Mouse (Mus musculus): ENCODE results near the gene Gm20388. TPM values are rescaled to one million over a fixed set of nuclear protein-coding genes. Genes with fewer than 3 reads are reported as not detected.

Gene Gm20388
- polyA plus RNA-seq, 1 experiment from 2014 or later = 7.4 TPM

DNA sequence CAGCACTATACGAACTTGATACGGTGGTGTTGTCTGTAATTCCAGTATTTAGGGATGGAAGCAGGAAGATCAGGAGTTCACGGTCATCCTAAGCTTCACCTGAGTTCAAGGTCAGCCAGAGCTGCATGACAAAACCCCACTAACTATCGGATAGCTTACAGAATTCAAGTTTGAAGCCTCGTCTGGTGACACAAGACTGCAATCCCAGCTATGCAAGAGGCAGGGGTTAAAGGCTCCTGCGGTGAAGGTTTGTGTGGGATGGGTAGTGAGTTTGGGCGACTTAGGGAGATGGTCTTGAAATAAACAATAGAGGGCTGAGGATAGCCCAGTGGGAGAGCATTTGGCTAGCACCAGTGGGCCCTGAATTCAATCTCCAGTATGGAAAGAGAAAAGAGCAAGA, 4287.6 kb downstream of the Gm20388 start:
- H3K9me3 ChIP-seq (replicated peaks) = no peaks in the 10 kb centered on the region
- no peak overlapping the region for H3K9ac ChIP-seq
- H3K27ac ChIP-seq = no peak overlapping the region
- ATAC-seq (replicated peaks; ENCODE audit: low FRiP score) = no peak
- H3K27me3 ChIP-seq = no peaks in the 10 kb centered on the region
- no peaks in the 10 kb centered on the region for H3K36me3 ChIP-seq
- H3K4me3 ChIP-seq (replicated peaks) = no peak overlapping the region
- peaks cover 21% of the 10 kb centered on the region for H3K4me1 ChIP-seq
- H3K4me2 ChIP-seq = no peak overlapping the region
- 73% methylated on average over 7 of the region's 7 CpGs for WGBS

DNA sequence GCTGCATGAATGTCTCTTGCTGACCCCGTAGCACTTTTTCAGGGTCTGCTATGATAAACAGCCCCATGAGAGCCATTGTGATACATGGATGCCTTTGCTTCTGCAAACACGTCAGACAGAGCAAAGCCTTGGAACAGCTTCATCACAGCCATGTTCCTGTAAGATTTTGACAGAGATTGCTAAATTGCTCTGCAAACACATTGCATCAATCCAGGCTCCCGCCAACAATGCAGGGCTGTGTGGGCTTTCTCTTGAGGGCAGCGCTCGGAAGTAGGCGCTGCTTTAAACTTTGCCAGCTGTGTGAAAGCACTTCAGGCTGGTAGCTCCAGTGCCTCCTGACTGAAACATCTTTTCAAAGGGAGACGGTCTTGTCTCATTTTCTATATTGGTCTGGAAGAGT, 4289.8 kb downstream of the Gm20388 start:
- no peak overlapping the region for H3K27ac ChIP-seq
- 46% methylated on average over 7 of the region's 7 CpGs for WGBS
- H3K36me3 ChIP-seq = no peaks in the 10 kb centered on the region
- no peak overlapping the region for H3K9ac ChIP-seq
- H3K27me3 ChIP-seq = no peaks in the 10 kb centered on the region
- H3K9me3 ChIP-seq (replicated peaks) = no peaks in the 10 kb centered on the region
- H3K4me2 ChIP-seq = no peak overlapping the region
- no peak for ATAC-seq (replicated peaks; ENCODE audit: low FRiP score)
- H3K4me1 ChIP-seq = peaks cover 24% of the 10 kb centered on the region
- H3K4me3 ChIP-seq (replicated peaks) = no peak overlapping the region

DNA sequence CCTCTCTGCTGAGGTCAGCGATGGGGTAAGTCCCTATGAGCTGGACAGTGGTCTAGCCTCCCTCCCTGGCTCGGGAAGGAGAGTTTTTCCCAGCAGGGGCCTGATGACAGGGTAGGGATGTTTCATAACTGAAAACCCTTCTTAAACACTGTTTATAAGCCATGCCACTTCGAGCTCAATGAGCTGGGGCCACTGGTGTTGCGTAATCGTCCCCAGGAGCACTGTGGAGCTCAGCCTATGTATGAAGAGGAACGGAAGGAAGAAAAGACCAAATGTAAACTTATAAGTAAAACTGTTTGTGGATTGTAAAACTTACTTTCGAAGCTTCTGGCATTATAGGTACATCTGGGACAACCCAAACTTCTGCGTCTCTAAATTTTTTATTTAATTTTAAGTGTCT, 4291.1 kb downstream of the Gm20388 start:
- ATAC-seq (replicated peaks; ENCODE audit: low FRiP score) = no peak
- no peak overlapping the region for H3K4me3 ChIP-seq (replicated peaks)
- H3K4me2 ChIP-seq = no peak overlapping the region
- H3K36me3 ChIP-seq = no peaks in the 10 kb centered on the region
- no peaks in the 10 kb centered on the region for H3K9me3 ChIP-seq (replicated peaks)
- H3K27me3 ChIP-seq = no peaks in the 10 kb centered on the region
- H3K4me1 ChIP-seq = peaks cover 13% of the 10 kb centered on the region
- no peak overlapping the region for H3K27ac ChIP-seq
- no peak overlapping the region for H3K9ac ChIP-seq
- WGBS = 87% methylated on average over 8 of the region's 8 CpGs

DNA sequence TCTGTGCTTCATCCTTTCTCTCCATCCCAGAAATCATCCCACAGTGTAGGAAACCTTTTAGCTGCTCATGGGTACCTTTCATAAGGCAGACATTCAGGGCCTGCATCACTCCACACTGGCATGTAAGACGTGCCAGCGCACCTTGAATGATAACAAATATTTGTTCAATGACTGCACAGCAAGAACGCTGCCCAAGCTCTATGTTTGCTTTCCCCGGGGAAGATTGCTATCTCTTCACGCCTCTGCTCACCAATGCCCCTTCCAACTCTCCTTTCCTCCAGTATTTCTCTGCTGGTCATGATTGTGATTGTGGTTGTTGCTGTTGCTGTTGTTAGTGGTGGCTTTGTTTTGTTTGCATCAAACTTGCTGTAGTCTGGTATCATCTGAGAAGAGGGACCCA, 4292.3 kb downstream of the Gm20388 start:
- H3K4me1 ChIP-seq = 0 out of 2 replicates have a peak, but pooled peaks cover 9% of the 10 kb centered on the region
- H3K4me2 ChIP-seq = no peak overlapping the region
- no peak for ATAC-seq (replicated peaks; ENCODE audit: low FRiP score)
- no peaks in the 10 kb centered on the region for H3K9me3 ChIP-seq (replicated peaks)
- H3K27ac ChIP-seq = peak overlapping the region; percentile 33; the same call in 1 of the 2 replicates
- H3K36me3 ChIP-seq = no peaks in the 10 kb centered on the region
- no peaks in the 10 kb centered on the region for H3K27me3 ChIP-seq
- H3K9ac ChIP-seq = no peak overlapping the region
- no peak overlapping the region for H3K4me3 ChIP-seq (replicated peaks)
- WGBS = 66% methylated on average over 5 of the region's 5 CpGs

DNA sequence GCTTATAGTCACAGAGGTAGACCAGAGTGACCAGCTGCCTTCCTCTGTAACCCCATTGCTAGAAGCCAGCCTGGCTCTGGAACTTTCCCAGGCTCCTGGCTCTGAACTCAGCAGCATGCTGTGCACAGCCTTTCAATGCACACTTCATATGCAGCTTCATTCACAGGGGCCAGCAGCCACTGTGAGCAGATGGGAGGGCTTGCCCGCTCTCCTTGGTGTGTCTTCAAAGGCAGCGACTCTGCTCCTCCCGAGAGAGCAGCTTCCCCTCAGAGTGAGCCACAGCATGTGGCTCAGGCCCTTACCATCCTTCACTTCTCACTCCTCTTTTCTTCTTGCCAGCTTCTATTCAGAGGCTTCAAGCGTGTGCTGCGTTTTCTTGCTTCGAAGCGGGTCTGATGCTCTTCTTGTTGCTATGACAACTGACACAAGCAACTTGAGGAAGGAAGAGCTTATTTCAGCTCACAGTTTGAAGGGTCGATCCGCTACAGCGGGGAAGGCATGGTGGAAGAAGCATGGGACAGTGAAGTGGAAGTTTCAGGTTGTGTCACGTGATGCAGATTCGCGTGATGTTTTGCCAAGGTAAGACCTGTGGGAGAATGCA, 4293.5 kb downstream of the Gm20388 start:
- H3K9ac ChIP-seq = no peak overlapping the region
- H3K27me3 ChIP-seq = no peaks in the 10 kb centered on the region
- ATAC-seq (replicated peaks; ENCODE audit: low FRiP score) = no peak
- WGBS = 87% methylated on average over 13 of the region's 13 CpGs
- H3K4me1 ChIP-seq = 0 out of 2 replicates have a peak, but pooled peaks cover 9% of the 10 kb centered on the region
- no peaks in the 10 kb centered on the region for H3K9me3 ChIP-seq (replicated peaks)
- no peak overlapping the region for H3K4me2 ChIP-seq
- H3K36me3 ChIP-seq = no peaks in the 10 kb centered on the region
- no peak overlapping the region for H3K4me3 ChIP-seq (replicated peaks)
- peak overlapping the region; percentile 33; the same call in 1 of the 2 replicates for H3K27ac ChIP-seq

DNA sequence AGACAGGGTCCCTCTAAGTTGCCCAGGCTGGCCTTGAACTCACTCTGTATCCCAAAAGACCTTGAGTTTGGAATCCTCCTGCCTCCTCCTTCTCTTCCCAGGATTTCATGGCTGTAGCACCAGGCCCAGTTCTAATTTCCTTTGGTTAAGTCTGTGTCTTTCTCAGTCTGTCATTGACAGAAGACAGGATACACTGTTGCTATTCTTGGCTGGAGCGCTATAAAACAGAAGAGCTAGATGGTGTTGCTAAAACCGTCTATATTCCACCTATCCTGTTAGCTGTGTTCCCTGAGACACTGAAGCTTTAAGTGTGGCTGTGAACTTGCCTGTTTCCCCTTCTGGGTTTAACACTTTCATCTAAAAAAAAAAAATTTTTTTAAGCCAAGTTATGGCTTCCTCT, 4301.5 kb downstream of the Gm20388 start:
- no peak for ATAC-seq (replicated peaks; ENCODE audit: low FRiP score)

DNA sequence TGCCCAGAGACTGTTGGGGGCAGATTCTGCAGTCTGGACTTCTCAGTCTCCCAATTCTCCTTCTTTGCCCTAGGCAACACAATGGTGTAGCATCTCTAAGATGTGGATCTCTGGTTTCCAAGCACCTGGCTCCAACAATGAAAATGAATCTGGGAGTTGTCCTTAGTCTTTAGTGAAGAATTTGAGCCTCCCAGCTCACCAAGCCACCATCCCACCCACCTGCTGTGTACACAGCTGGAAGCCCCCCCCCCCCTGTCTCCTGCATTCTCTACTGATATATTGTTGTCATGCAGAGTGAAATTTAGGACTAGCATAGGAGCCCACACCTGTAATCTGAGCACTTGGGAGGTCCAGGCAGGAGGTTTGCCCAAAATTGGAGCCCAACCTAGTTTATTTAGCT, 4306.3 kb downstream of the Gm20388 start:
- Histone ChIP-seq H3K27me3 (no peaks in the 10 kb centered on the region; the same call in 1 of the 2 replicates), H3K36me3 (no peaks in the 10 kb centered on the region), H3K27ac (no peak overlapping the region), H3K4me3 (replicated peaks) (no peak overlapping the region), H3K9ac (no peak overlapping the region), H3K4me1 (0 out of 2 replicates have a peak, but pooled peaks cover 4% of the 10 kb centered on the region), H3K4me2 (no peak overlapping the region), H3K9me3 (replicated peaks) (no peaks in the 10 kb centered on the region)
- ATAC-seq (replicated peaks; ENCODE audit: low FRiP score) = no peak

More for the DNA sequence above, 4301.5 kb downstream of the Gm20388 start:
- WGBS = 61% methylated on average over 2 of the region's 2 CpGs
- no peak overlapping the region for H3K4me2 ChIP-seq
- no peak overlapping the region for H3K27ac ChIP-seq
- no peaks in the 10 kb centered on the region for H3K36me3 ChIP-seq
- no peaks in the 10 kb centered on the region for H3K9me3 ChIP-seq (replicated peaks)
- no peaks in the 10 kb centered on the region for H3K27me3 ChIP-seq
- 0 out of 2 replicates have a peak, but pooled peaks cover 4% of the 10 kb centered on the region for H3K4me1 ChIP-seq
- H3K4me3 ChIP-seq (replicated peaks) = no peak overlapping the region
- no peak overlapping the region for H3K9ac ChIP-seq

DNA sequence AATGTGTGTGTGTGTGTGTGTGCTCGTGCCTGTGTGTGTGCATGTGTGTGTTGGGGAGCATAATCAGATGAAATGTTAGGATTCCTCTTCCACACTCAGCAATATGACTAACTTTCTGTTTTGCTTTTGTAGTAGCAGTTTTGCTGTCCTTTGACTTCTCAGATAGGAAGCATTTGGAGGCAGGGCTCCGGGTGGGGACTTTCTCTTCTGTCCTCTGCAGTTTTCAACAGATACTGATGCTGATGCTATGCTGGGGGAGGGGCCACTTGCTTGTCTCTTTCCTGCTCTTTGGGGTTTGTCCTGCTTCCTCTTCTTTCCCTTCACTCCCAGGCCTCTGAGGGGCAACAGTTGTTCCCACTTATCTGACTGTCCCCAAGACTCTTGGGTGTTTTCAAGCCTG, 4319.2 kb downstream of the Gm20388 start:
- H3K4me2 ChIP-seq = no peak overlapping the region
- no peak for ATAC-seq (replicated peaks; ENCODE audit: low FRiP score)
- WGBS = 67% methylated on average over 2 of the region's 2 CpGs

DNA sequence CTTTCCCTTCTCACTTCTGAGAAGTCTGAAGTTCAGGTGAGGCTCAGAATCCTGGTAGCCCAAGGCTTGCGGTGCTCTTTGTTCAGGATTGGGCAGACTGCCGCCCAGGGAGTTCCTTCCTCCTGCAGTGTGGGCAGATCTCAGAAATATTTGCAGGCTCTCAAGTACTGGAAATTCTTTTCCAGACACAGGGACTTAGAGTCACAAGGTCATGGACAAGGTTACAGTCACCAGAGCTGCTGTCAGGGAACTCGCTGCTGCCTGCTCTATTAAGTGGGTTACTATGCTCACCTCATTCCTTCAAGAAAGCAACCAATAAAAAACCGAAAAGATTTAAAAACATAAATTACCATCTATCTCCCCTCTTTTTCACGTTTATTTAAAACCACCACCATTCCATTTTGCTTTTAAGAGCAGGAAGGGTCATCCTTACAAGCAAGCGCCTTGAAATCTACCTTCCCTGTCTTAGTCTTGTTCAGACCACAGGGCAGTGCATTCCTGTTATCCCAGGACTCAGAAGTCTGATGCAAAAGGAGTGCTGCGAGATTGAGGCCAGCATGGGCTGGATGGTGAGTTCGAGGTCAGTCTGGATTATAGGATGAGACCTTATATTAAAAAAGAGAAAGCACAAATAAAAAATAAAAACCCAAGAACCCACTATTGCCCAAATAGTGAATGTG, 4320.0 kb downstream of the Gm20388 start:
- Histone ChIP-seq H3K4me3 (replicated peaks) (peak overlapping the region; percentile 74), H3K27ac (no peak overlapping the region), H3K36me3 (no peaks in the 10 kb centered on the region), H3K9ac (0 out of 2 replicates have a peak overlapping the region, but pooled peaks have one; percentile 71), H3K9me3 (replicated peaks) (no peaks in the 10 kb centered on the region), H3K4me1 (peaks cover 29% of the 10 kb centered on the region), H3K4me2 (peak overlapping the region; percentile 81), H3K27me3 (no peaks in the 10 kb centered on the region)
- 50% methylated on average over 8 of the region's 8 CpGs for WGBS
- ATAC-seq (replicated peaks; ENCODE audit: low FRiP score) = peak; percentile 27; the same call in 1 of the 2 replicates

More for the DNA sequence above, 4319.2 kb downstream of the Gm20388 start:
- no peaks in the 10 kb centered on the region for H3K36me3 ChIP-seq
- H3K4me3 ChIP-seq (replicated peaks) = no peak overlapping the region
- H3K27me3 ChIP-seq = no peaks in the 10 kb centered on the region
- peaks cover 29% of the 10 kb centered on the region for H3K4me1 ChIP-seq
- no peaks in the 10 kb centered on the region for H3K9me3 ChIP-seq (replicated peaks)
- H3K9ac ChIP-seq = no peak overlapping the region
- no peak overlapping the region for H3K27ac ChIP-seq

DNA sequence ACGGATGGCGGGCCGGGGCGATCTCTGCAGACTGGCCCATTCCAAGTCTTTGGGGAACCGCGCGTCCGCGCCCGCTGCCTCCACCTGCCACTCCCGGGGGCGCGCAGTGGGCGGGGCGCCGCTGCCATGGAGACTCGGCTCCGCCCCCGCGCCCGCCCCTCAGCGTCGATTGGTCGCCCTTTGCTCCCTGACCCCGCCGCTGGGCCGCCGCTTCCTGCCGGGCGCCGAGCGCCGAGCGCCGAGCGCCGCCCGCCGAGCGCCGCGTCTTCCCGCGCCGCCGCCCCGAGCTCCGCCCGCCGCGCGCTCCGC, 4320.5 kb downstream of the Gm20388 start, which contains the start of gene Galnt2:
Galnt2 (plus strand) TSS at position 216 of the 309 bp plus-strand sequence.
- peak within 1 kb of the TSS; percentile 71 for H3K9ac ChIP-seq
- peak; percentile 81 for ATAC-seq (replicated peaks; ENCODE audit: low FRiP score)
- no peaks in the 10 kb centered on the region for H3K9me3 ChIP-seq (replicated peaks)
- H3K4me1 ChIP-seq = peaks cover 31% of the 10 kb centered on the region
- H3K4me3 ChIP-seq (replicated peaks) = peak within 1 kb of the TSS; percentile 74
- H3K36me3 ChIP-seq = no peaks in the 10 kb centered on the region
- 0% methylated on average over 53 of the region's 53 CpGs for WGBS
- peak within 1 kb of the TSS; percentile 71; the same call in 1 of the 2 replicates for H3K27ac ChIP-seq
- H3K4me2 ChIP-seq = peak within 1 kb of the TSS; percentile 81
- H3K27me3 ChIP-seq = no peaks in the 10 kb centered on the region

DNA sequence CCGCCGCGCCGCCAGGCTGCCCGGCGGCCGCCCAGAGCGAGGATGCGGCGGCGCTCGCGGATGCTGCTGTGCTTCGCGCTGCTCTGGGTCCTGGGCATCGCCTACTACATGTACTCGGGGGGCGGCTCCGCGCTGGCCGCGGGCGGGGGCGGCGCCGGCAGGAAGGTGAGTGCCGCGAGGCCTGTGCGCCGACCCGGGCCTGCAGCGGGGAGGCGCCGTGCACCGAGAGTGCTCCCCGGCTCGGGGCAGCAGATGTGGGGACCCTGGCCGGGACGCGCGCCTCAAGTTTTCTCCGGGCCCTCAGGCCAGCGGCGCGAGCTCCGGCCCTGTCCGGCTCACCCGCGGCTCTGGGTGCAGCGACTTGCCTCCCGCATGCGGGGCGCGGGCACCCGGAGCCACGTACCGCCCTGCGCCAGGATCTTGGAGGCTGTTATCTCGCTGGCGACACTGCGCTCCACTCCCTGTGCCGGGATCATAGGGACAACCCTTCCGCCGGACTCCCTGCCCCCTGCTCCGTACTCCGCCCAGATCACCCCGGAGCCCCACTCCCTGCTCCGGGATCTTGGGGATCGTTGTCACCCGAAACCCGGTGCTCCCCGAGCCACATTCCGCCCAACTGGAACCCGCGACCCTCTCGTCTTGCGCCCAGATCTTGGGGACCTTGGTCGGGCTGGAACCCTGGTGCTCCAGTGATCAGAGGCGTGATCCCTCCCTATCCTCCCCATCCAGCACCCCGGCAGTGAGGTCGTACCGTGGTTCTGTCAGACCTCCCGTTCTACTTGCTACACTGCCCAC, 4321.0 kb downstream of the Gm20388 start:
- Histone ChIP-seq H3K4me2 (peak overlapping the region; percentile 81), H3K4me3 (replicated peaks) (peak overlapping the region; percentile 74), H3K4me1 (peaks cover 32% of the 10 kb centered on the region), H3K27me3 (no peaks in the 10 kb centered on the region), H3K9me3 (replicated peaks) (no peaks in the 10 kb centered on the region), H3K27ac (peak overlapping the region; percentile 71; the same call in 1 of the 2 replicates), H3K9ac (peak overlapping the region; percentile 71), H3K36me3 (no peaks in the 10 kb centered on the region)
- under 1% methylated on average over 83 of the region's 83 CpGs for WGBS
- peak; percentile 82 for ATAC-seq (replicated peaks; ENCODE audit: low FRiP score)

DNA sequence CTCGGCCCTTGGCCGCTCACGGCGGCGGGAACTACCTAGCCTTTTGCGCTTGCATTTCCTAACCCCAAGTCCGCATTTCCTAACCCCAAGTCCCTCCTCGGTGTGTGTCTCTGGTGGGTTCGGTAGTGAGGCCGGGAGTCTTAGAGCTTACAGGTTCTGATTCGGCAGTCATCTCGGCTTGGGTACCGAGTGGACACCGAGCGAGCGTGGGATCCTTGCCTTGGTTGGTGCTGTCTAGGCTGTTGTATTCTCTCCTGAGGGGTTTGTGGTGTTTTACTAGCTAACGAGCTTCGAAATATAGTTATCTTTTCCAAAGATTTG, 4321.6 kb downstream of the Gm20388 start:
- Histone ChIP-seq H3K4me1 (peaks cover 32% of the 10 kb centered on the region), H3K27me3 (no peaks in the 10 kb centered on the region), H3K9me3 (replicated peaks) (no peaks in the 10 kb centered on the region), H3K4me2 (peak overlapping the region; percentile 81), H3K4me3 (replicated peaks) (peak overlapping the region; percentile 74), H3K36me3 (no peaks in the 10 kb centered on the region), H3K9ac (peak overlapping the region; percentile 71), H3K27ac (no peak overlapping the region)
- ATAC-seq (replicated peaks; ENCODE audit: low FRiP score) = no peak
- 4% methylated on average over 18 of the region's 18 CpGs for WGBS
